Mouse (Mus musculus): ENCODE data around the gene Vstm4. TPM values are rescaled to one million over a fixed set of nuclear protein-coding genes. Genes with fewer than 3 reads are reported as not detected.

Gene Vstm4
- total and polyA plus RNA-seq, 3 experiments = not detected

DNA sequence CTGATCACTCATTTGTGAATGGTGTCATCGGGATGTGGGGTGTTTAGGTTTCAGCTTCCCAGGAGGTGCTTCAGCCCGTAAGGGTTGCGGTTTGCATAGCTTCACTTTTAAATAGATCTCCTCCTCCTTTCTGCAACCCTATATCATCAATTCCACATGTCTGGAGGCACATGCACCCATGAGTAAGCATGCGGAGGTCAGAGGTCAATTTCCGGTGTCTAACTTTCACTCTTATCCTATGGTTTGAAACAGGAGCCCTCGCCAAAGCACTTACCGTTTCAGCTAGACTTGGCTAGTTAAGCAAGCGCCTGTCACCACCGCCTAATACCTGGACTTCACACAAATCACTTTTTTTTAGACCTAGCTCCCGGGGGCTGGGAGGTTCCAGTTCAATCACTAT, 108.2 kb downstream of the Vstm4 start:
- Histone ChIP-seq H3K4me3 (replicated peaks in 1 of 3; ENCODE audit: low read depth in 2 of 3, low read length in 2 of 3, poor library complexity in 1 of 3) (no peak overlapping the region), H3K27me3 (replicated peaks) (no peaks in the 10 kb centered on the region), H3K36me3 (replicated peaks in 1 of 2; ENCODE audit: control insufficient read depth in 1 of 2, insufficient read depth in 1 of 2, low read length in 1 of 2) (peaks cover 82 to 97% of the 10 kb centered on the region in 2 experiments), H3K79me2 (replicated peaks; ENCODE audit: control insufficient read depth, extremely low read depth, insufficient read depth, poor library complexity, severe bottlenecking) (no peaks in the 10 kb centered on the region), H3K9ac (ENCODE audit: insufficient read depth, low read depth) (no peak overlapping the region), H3K4me2 (ENCODE audit: insufficient read depth, low read depth, poor library complexity, severe bottlenecking) (no peak overlapping the region), H3K27ac (ENCODE audit: insufficient read depth, low read depth) (no peak overlapping the region), H3K9me3 (replicated peaks; ENCODE audit: low read length) (no peaks in the 10 kb centered on the region), H3K4me1 (ENCODE audit: control insufficient read depth in 1 of 2, insufficient read depth in 2 of 2) (no peaks in the 10 kb centered on the region)
- DNase-seq (ENCODE audit: extremely low read depth) = no peak
- in situ Hi-C loops (cut with MboI; ENCODE audit: low pct_ligation_motif_present, low pct_unique_long_range_greater_than_20kb, low sequenced_read_pairs) = no loop called here
- TF ChIP-seq MAX (IDR thresholded peaks at IDR 0.05; ENCODE audit: low read length) (no peak), PAX5 (IDR thresholded peaks at IDR 0.05; ENCODE audit: low read length) (no peak), CTCF (conservative IDR thresholded peaks at IDR 0.05 in 1 of 2, IDR thresholded peaks at IDR 0.05 in 1 of 2; ENCODE audit: low read depth in 2 of 2, low read length in 2 of 2) (no peak), SMC3 (IDR thresholded peaks at IDR 0.05; ENCODE audit: low read depth, low read length) (no peak), E2F4 (IDR thresholded peaks at IDR 0.05; ENCODE audit: insufficient replicate concordance, low read depth, low read length) (no peak), POLR2AphosphoS2 (IDR thresholded peaks at IDR 0.05; ENCODE audit: low read depth, low read length) (no peak), ELF1 (IDR thresholded peaks at IDR 0.05; ENCODE audit: low read depth, low read length) (no peak), HCFC1 (IDR thresholded peaks at IDR 0.05; ENCODE audit: low read depth, low read length) (no peak), TBP (conservative IDR thresholded peaks at IDR 0.05; ENCODE audit: low read depth, low read length) (no peak), TCF12 (IDR thresholded peaks at IDR 0.05; ENCODE audit: low read depth, low read length) (no peak), JUN (IDR thresholded peaks at IDR 0.05; ENCODE audit: insufficient read depth, low read depth, low read length) (no peak), RCOR1 (conservative IDR thresholded peaks at IDR 0.05; ENCODE audit: low read depth, low read length) (no peak), USF1 (IDR thresholded peaks at IDR 0.05; ENCODE audit: low read depth, low read length) (no peak), RAD21 (IDR thresholded peaks at IDR 0.05; ENCODE audit: low read depth, low read length) (no peak), JUND (conservative IDR thresholded peaks at IDR 0.05; ENCODE audit: low read depth, low read length) (no peak), CHD2 (IDR thresholded peaks at IDR 0.05; ENCODE audit: low read length) (no peak), NELFE (IDR thresholded peaks at IDR 0.05; ENCODE audit: low read depth, low read length) (no peak)
- dilution Hi-C loops (cut with MboI; ENCODE audit: extremely low pct_ligation_motif_present, extremely low pct_unique_long_range_greater_than_20kb, low sequenced_read_pairs) = no loop called here

- Histone ChIP-seq H3K36me3 (replicated peaks in 1 of 2; ENCODE audit: control insufficient read depth in 1 of 2, insufficient read depth in 1 of 2, low read length in 1 of 2) (peaks cover 77 to 89% of the 10 kb centered on the region in 2 experiments), H3K27ac (ENCODE audit: insufficient read depth, low read depth) (no peak overlapping the region), H3K79me2 (replicated peaks; ENCODE audit: control insufficient read depth, extremely low read depth, insufficient read depth, poor library complexity, severe bottlenecking) (no peaks in the 10 kb centered on the region), H3K4me3 (replicated peaks in 1 of 3; ENCODE audit: low read depth in 2 of 3, low read length in 2 of 3, poor library complexity in 1 of 3) (no peak overlapping the region), H3K9ac (ENCODE audit: insufficient read depth, low read depth) (no peak overlapping the region), H3K27me3 (replicated peaks) (no peaks in the 10 kb centered on the region), H3K4me1 (ENCODE audit: control insufficient read depth in 1 of 2, insufficient read depth in 2 of 2) (peaks cover 0 to 6% of the 10 kb centered on the region in 2 experiments; a peak in 2 of 4 replicates), H3K4me2 (ENCODE audit: insufficient read depth, low read depth, poor library complexity, severe bottlenecking) (no peak overlapping the region), H3K9me3 (replicated peaks; ENCODE audit: low read length) (no peaks in the 10 kb centered on the region)
- in situ Hi-C loops (cut with MboI; ENCODE audit: low pct_ligation_motif_present, low pct_unique_long_range_greater_than_20kb, low sequenced_read_pairs) = no loop called here
- dilution Hi-C loops (cut with MboI; ENCODE audit: extremely low pct_ligation_motif_present, extremely low pct_unique_long_range_greater_than_20kb, low sequenced_read_pairs) = no loop called here
- TF ChIP-seq CHD1 (IDR thresholded peaks at IDR 0.05; ENCODE audit: low read depth, low read length) (no peak), MAFK (IDR thresholded peaks at IDR 0.05; ENCODE audit: insufficient replicate concordance, low read length) (0 out of 2 replicates have a peak, but pooled peaks have one; percentile 25), EP300 (IDR thresholded peaks at IDR 0.05; ENCODE audit: low read length) (no peak), SIN3A (IDR thresholded peaks at IDR 0.05; ENCODE audit: low read length) (no peak), MEF2A (IDR thresholded peaks at IDR 0.05; ENCODE audit: borderline replicate concordance, low read depth, low read length) (no peak), CHD2 (IDR thresholded peaks at IDR 0.05; ENCODE audit: low read length) (no peak), POLR2A (IDR thresholded peaks at IDR 0.05; ENCODE audit: low read depth, low read length) (no peak)
- DNase-seq (ENCODE audit: extremely low read depth) = no peak
These were observed 114.1 kb downstream of the Vstm4 start for GRCm38 (mm10) chr14:32970700-32971099.

Measured in CH12.LX (cell line).